Mouse (Mus musculus) ES-E14 (cell line): Measurements from ENCODE around the gene 1700067P10Rik. TPM values are rescaled to one million over a fixed set of nuclear protein-coding genes. Genes with fewer than 3 reads are reported as not detected.

Experiments used
- DNase-seq: peaks from one replicate; pipeline ENCODE4 v3.0.0-alpha.2; 2013; ENCODE audit warnings: low read depth, low spot score
- H3K27ac ChIP-seq: 2 replicates; pipeline ENCODE4 v1.5.1; 2012; ENCODE audit warnings: low read depth, mild to moderate bottlenecking, low read length, moderate library complexity, mixed read lengths; ENCODE audit not compliant: poor library complexity, insufficient read depth, severe bottlenecking
- H3K36me3 ChIP-seq: 2 replicates; pipeline ENCODE4 v1.6.1; 2012; ENCODE audit warnings: mild to moderate bottlenecking, low read length, moderate library complexity, mixed read lengths; ENCODE audit not compliant: control insufficient read depth, poor library complexity, insufficient read depth, severe bottlenecking
- H3K4me1 ChIP-seq, 2 experiments: fragments of 150-350 bp in 1 of 2; sonication (generic) in 1 of 2; 2 replicates each; pipeline ENCODE4 v1.6.1; 2012; ENCODE audit warnings: low read length in 2 of 2, mild to moderate bottlenecking in 1 of 2, mixed read lengths in 1 of 2; ENCODE audit not compliant: control insufficient read depth in 2 of 2, insufficient read depth in 2 of 2, poor library complexity in 1 of 2
- H3K4me3 ChIP-seq, 2 experiments: fragments of 150-350 bp in 1 of 2; sonication (generic) in 1 of 2; 2 replicates each; pipeline ENCODE4 v1.5.1; 2012; ENCODE audit warnings: low read length in 2 of 2, low read depth in 1 of 2, mild to moderate bottlenecking in 1 of 2, mixed read lengths in 1 of 2; ENCODE audit not compliant: insufficient read depth in 1 of 2, poor library complexity in 1 of 2, severe bottlenecking in 1 of 2
- H3K9ac ChIP-seq: 2 replicates; pipeline ENCODE4 v1.6.1; 2012; ENCODE audit warnings: low read depth, mild to moderate bottlenecking, low read length, mixed read lengths; ENCODE audit not compliant: poor library complexity, insufficient read depth, severe bottlenecking
- H3K9me3 ChIP-seq: fragments of 150-350 bp; sonication (generic); 2 replicates; pipeline ENCODE4 v1.6.1; 2012; ENCODE audit warnings: low read depth, mild to moderate bottlenecking, low read length; ENCODE audit not compliant: control insufficient read depth, insufficient read depth
- CHD2 ChIP-seq: IDR thresholded peaks from 2 replicates; pipeline ENCODE4 v1.6.1; 2014; ENCODE audit warnings: mild to moderate bottlenecking, low read depth, low read length, inconsistent platforms
- HCFC1 ChIP-seq: IDR thresholded peaks from 2 replicates; pipeline ENCODE4 v1.6.1; 2012; ENCODE audit warnings: low read length, inconsistent platforms, borderline replicate concordance; ENCODE audit not compliant: insufficient read depth
- MAFK ChIP-seq: IDR thresholded peaks from 2 replicates; pipeline ENCODE4 v1.6.1; 2014; ENCODE audit warnings: mild to moderate bottlenecking, low read depth, low read length, inconsistent platforms; ENCODE audit not compliant: insufficient read depth
- ZC3H11A ChIP-seq: IDR thresholded peaks from 2 replicates; pipeline ENCODE4 v1.6.1; 2012; ENCODE audit warnings: low read depth, mild to moderate bottlenecking, inconsistent platforms, low read length, borderline replicate concordance
- ZNF384 ChIP-seq: IDR thresholded peaks from 2 replicates; pipeline ENCODE4 v1.6.1; 2012; ENCODE audit warnings: low read depth, low read length, inconsistent platforms
- in situ Hi-C, 2 experiments: fragments of 600-800 bp; cut with MboI; formaldehyde crosslinking; loops; one replicate each; pipeline ENCODE4 v1.15.1; 2025; ENCODE audit warnings: low sequenced_read_pairs in 2 of 2, inconsistent platforms in 1 of 2; ENCODE audit not compliant: unreplicated experiment in 2 of 2
- total RNA-seq: library from RNA; depleted of rRNA; stranded (reverse); fragments of 300-350 nt; gene quantifications from 2 replicates; pipeline ENCODE4 v1.2.3, GENCODE M21; 2012

1700067P10Rik gene
- total RNA-seq, 1 experiment: not detected

DNA sequence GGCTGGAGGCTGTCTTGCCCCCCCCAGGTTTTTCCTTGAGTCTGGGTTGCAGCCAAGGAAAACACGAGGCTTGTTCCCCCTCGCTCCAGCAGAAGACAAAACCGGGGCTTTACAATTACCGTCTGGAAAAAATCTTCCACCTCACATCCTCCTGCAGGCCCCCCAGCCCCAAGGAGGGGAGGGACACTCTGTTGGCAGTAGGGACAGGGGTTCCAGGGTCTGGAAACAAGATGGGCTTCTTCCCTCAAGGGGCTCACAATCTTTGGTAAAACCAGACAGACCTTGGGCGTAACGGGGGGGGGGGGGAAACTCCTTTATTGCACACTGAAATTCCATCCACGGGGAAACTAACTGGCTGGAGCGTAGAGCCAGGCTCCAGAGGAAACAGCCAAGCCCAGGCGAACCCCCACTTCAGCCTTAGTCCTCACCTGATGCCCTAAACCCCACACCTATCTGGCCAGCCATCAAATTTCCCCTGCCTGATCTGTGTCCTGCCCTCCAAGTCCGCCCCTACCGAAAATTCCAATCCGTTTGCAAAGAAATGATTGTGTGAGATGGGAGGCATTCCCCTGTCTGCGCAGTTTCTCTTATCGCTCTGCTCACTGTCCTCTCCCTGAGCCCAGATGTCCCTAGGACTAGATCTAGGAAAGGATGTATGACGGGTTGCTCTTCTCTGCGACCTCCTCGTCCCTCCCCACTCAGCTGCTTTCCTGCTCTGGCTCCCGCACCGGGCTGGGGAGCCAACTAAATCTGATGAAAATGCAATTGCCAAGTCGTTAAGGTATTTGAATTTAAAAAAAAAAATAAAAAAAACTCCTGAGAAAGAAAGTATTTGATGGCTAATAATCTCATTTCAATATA lies 5.9 kb downstream of the 1700067P10Rik start:
- no peak overlapping the region for H3K9ac ChIP-seq
- in situ Hi-C loops: loop anchor here in 1 of 2 experiments (10.0 kb wide), 1 partner anchor 300 kb away; no protein-coding TSS in a partner anchor
- H3K27ac ChIP-seq: no peak overlapping the region
- H3K36me3 ChIP-seq: no peaks in the 10 kb centered on the region
- peaks cover 0 to 14% of the 10 kb centered on the region in 2 experiments; a peak in 2 of 4 replicates for H3K4me1 ChIP-seq
- TF ChIP-seq ZNF384: no peak
- no peak for TF ChIP-seq CHD2
- TF ChIP-seq MAFK: no peak
- TF ChIP-seq HCFC1: no peak
- no peak for TF ChIP-seq ZC3H11A
- no peak overlapping the region for H3K4me3 ChIP-seq
- no peaks in the 10 kb centered on the region for H3K9me3 ChIP-seq
- no peak for DNase-seq

DNA sequence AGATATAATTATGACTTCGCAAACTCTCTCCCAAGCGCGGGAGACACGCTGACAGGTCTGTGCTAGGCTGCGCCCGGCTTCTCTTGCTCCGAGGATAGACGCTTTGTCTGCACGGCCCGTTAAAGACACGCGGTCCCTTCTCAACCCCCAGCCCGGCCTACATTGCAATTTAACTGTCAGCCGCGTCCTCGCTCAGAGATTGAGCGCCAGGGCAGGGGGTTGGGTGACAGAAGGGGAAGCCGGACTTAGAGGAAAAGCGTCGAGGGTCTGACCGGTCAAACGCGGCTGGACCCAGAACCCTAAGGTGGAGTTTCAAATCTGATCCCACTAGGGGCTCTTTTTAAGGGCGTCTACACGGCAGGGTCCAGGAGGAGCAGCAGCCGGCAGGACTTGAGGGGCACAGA lies 6.6 kb downstream of the 1700067P10Rik start:
- in situ Hi-C loops: loop anchor here in 1 of 2 experiments (10.0 kb wide), 1 partner anchor 301 kb away; no protein-coding TSS in a partner anchor
- Histone ChIP-seq H3K9me3 (no peaks in the 10 kb centered on the region), H3K9ac (peak overlapping the region; percentile 7; the same call in 1 of the 2 replicates), H3K36me3 (no peaks in the 10 kb centered on the region), H3K27ac (no peak overlapping the region), H3K4me3 (peak overlapping the region in 1 of 2 experiments; percentile 53; a peak in 1 of 4 replicates), H3K4me1 (peaks cover 0 to 17% of the 10 kb centered on the region in 2 experiments; a peak in 2 of 4 replicates)
- TF ChIP-seq MAFK (no peak), ZNF384 (no peak), ZC3H11A (no peak), CHD2 (no peak), HCFC1 (no peak)
- DNase-seq: no peak

DNA sequence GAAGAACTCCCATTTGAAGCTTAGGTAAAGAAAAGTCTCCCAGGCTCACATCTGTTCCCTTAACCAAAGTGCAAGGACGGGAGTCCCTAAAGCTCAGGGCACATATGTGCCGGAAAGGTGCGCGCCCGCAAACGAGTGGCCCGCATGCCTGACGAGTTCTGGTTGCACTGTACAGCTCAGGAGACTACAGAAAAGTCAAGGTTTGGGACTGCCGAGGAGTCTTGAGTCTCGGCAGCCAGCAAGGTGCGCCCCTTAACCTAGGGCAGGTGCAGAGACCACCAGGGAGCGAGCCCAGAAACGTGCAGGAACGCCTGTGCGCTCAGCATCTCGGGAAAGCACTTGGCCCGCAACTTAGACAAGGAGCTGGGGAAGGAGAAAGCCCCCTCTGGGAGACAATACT lies 7.2 kb downstream of the 1700067P10Rik start:
- Histone ChIP-seq H3K27ac (no peak overlapping the region), H3K36me3 (no peaks in the 10 kb centered on the region), H3K4me3 (peak overlapping the region; percentile 53 to 63), H3K9ac (peak overlapping the region; percentile 30; the same call in 1 of the 2 replicates), H3K4me1 (peaks cover 0 to 17% of the 10 kb centered on the region in 2 experiments; a peak in 2 of 4 replicates), H3K9me3 (no peaks in the 10 kb centered on the region)
- TF ChIP-seq ZC3H11A: no peak
- TF ChIP-seq HCFC1: no peak
- TF ChIP-seq ZNF384: no peak
- TF ChIP-seq CHD2: no peak
- no peak for TF ChIP-seq MAFK
- DNase-seq: no peak
- in situ Hi-C loops: loop anchor here in 1 of 2 experiments (10.0 kb wide), 1 partner anchor 302 kb away; no protein-coding TSS in a partner anchor

DNA sequence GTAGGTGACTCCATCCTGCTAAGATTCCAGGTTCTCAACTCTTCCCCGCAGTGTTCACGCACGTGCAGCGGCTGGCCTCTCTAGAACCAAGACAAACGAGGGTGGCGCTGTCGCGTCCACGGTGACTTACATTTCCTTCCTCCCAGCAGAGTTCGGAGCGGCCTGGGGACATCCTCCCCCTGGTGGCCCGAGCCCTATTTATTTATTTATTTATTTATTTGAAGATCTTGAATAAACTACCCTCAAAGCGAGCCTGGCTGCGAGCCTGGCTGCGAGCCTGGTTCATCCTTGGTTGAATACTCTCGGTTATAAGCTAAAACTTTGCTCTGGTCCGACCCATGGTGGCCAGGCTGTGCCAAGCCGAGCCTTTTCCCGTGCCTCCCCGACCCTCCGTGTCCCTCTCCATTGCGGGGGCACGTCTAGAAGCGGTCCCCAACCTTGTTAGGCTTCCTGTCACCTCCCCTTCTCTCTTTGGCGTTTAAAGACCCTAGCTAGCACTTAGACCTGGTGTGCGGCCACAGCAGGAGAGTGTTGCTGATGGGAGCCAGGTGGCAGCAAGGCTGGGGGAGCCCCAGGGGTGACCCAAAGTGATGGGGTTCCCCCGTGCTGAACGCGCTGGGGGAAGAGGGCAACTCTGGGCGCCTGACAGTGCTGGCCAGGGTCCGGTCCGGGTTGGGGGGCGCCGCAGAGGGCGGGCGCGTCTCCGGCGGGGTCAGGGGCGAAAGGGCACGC lies 8.1 kb downstream of the 1700067P10Rik start:
- in situ Hi-C loops: loop anchor here in 1 of 2 experiments (10.0 kb wide), 1 partner anchor 302 kb away; no protein-coding TSS in a partner anchor
- H3K9ac ChIP-seq: peak overlapping the region; percentile 30; the same call in 1 of the 2 replicates
- peak overlapping the region; percentile 53 to 63; a peak in 3 of 4 replicates for H3K4me3 ChIP-seq
- H3K9me3 ChIP-seq: no peaks in the 10 kb centered on the region
- no peaks in the 10 kb centered on the region for H3K36me3 ChIP-seq
- no peak for DNase-seq
- no peak for TF ChIP-seq ZC3H11A
- TF ChIP-seq HCFC1: no peak
- no peak for TF ChIP-seq CHD2
- no peak for TF ChIP-seq MAFK
- H3K4me1 ChIP-seq: peaks cover 0 to 17% of the 10 kb centered on the region in 2 experiments; a peak in 2 of 4 replicates
- no peak overlapping the region for H3K27ac ChIP-seq
